Mouse (Mus musculus): ENCODE results near the gene Cyp4f40.

GRCm38 (mm10) chr17:32636341-32636740 lies 22.4 kb upstream of the Cyp4f40 start:
- no peak for TF ChIP-seq CTCF (IDR thresholded peaks at IDR 0.05; ENCODE audit: low read depth, low read length)
- no peak for TF ChIP-seq POLR2A (IDR thresholded peaks at IDR 0.05; ENCODE audit: borderline replicate concordance, low read depth, low read length)

Data from bone marrow macrophage, adult 2 months (primary cell).